Mouse (Mus musculus): ENCODE results near the gene Epdr1. TPM values are rescaled to one million over a fixed set of nuclear protein-coding genes. Genes with fewer than 3 reads are reported as not detected.

Epdr1 gene
- polyA plus RNA-seq (2014; fragmentation: Nextera tagmentation; extraction: Ambion mirVana) = 20.1 and 21.8 TPM in 2 replicates

DNA sequence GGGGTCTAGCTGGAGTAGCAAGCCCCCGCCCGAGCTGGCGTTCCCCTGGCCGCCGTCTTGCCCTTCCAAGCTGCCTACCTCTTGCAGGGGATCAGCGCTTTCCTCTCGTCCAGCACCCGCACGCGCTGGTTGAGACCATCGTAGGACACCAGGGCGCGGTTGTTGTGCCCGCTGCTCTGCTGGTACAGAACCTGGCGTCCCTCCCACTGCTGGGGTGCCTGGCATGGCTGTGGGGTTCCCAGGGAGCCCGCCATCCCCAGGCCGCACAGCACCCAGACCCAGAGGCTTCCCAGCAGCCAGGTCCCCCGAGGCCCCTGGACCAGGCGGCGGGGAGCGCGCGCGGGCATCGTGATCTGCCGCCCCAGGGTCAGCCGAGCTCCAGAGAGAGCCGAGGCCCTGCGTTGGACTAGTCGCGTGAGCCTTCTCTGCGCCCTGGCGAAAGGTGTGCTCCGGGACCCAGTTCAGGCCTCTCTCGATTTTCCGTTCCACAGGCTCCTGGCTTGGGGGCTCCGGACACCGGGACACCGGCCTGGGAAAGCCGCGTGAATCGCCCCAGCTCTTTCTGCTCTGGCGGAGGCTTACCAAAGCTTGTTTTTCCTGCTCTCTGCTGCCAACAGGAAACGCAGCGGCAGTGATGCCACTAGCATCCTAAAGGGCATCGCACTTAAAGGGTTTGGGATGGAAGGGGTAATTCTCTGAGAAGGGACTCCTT lies at the start of gene Epdr1:
TSS of gene Epdr1 (minus strand) at position 712 of the 712 bp plus-strand sequence.
- H3K4me1 ChIP-seq (ENCODE audit: insufficient read depth) = 0 out of 2 replicates have a peak, but pooled peaks cover 2% of the 10 kb centered on the region
- under 1% methylated on average over 46 of the region's 46 CpGs for WGBS
- H3K36me3 ChIP-seq (ENCODE audit: insufficient read depth) = no peaks in the 10 kb centered on the region
- H3K27ac ChIP-seq (ENCODE audit: low read depth) = peak within 1 kb of the TSS; percentile 48; the same call in 1 of the 2 replicates
- H3K4me2 ChIP-seq = peak within 1 kb of the TSS; percentile 96
- peak within 1 kb of the TSS; percentile 85 for H3K9ac ChIP-seq
- peak within 1 kb of the TSS; percentile 66 for H3K4me3 ChIP-seq (ENCODE audit: low read depth, low read length)
- peak; percentile 71 for TF ChIP-seq CTCF (IDR thresholded peaks at IDR 0.05; ENCODE audit: low read depth)
- H3K9me3 ChIP-seq (ENCODE audit: low read depth, low read length) = no peaks in the 10 kb centered on the region
- DNase-seq (peak; percentile 88), ATAC-seq (ENCODE audit: insufficient read depth) (peak; percentile 82)
- H3K27me3 ChIP-seq (ENCODE audit: insufficient read depth, low read length) = peaks cover 6% of the 10 kb centered on the region

DNA sequence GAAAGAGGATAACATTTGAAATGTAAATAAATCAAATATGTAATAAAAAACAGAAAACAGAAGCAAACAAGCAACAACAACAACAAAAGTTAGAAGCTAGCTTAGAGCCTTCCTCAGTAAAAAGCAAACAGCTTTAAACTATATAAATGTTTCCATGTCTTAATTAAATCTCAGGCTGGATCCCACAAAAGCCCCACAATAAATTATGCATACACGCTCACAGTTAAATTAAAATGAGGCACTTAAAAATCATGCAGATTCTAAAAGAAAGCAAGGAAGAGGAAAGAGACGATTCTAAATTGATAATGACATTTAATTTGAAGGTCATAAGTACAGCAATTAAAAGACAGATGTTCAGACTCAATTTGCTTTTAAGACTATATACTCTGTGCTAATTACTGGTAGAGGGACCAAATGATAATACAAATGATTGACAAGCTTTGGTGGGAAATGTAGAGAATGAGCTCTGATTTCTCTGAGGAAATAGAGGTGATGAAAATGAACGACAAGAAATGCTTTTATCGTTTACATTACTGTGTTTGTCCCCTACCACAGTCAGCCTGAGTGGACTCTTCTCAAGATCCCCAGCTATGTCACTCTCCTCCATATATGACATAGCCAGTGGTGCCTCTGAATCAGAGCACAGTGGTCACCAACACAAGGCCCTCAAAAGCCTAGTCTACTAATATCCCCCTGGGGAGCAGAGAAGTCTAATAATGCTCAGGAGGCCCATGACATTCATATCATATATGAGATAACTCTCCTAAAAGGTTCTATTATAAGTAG lies 48.8 kb upstream of the Epdr1 start:
- no peak overlapping the region for H3K4me2 ChIP-seq
- H3K4me1 ChIP-seq (ENCODE audit: insufficient read depth) = no peaks in the 10 kb centered on the region
- DNase-seq (no peak), ATAC-seq (ENCODE audit: insufficient read depth) (no peak)
- no peaks in the 10 kb centered on the region for H3K27me3 ChIP-seq (ENCODE audit: insufficient read depth, low read length)
- no peaks in the 10 kb centered on the region for H3K9me3 ChIP-seq (ENCODE audit: low read depth, low read length)
- 78% methylated on average over 4 of the region's 4 CpGs for WGBS
- no peak overlapping the region for H3K9ac ChIP-seq
- no peak overlapping the region for H3K4me3 ChIP-seq (ENCODE audit: low read depth, low read length)
- no peak for TF ChIP-seq CTCF (IDR thresholded peaks at IDR 0.05; ENCODE audit: low read depth)
- H3K36me3 ChIP-seq (ENCODE audit: insufficient read depth) = no peaks in the 10 kb centered on the region
- H3K27ac ChIP-seq (ENCODE audit: low read depth) = no peak overlapping the region

DNA sequence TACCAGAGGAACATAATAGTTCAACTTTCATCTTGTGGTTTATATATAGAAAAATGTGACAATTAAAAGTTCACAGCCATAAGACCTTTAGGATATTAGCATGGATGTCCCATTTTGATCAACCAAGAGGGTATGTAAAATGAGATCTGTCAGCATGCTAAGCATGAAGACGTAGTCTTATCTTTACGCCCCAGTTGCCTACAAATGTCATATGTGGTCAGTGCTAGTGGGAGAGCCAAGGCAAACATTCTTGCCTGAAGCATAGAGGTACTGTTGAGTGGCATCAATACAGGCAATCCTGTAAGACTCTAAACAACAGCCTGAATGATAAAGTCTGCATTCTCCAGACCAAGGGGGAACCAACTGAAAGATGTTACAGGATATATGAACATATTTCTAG lies 32.7 kb upstream of the Epdr1 start:
- Histone ChIP-seq H3K4me2 (no peak overlapping the region), H3K9ac (no peak overlapping the region), H3K27ac (ENCODE audit: low read depth) (no peak overlapping the region), H3K4me1 (ENCODE audit: insufficient read depth) (no peaks in the 10 kb centered on the region), H3K4me3 (ENCODE audit: low read depth, low read length) (no peak overlapping the region), H3K27me3 (ENCODE audit: insufficient read depth, low read length) (no peaks in the 10 kb centered on the region), H3K36me3 (ENCODE audit: insufficient read depth) (no peaks in the 10 kb centered on the region), H3K9me3 (ENCODE audit: low read depth, low read length) (no peaks in the 10 kb centered on the region)
- 84% methylated on average over 2 of the region's 2 CpGs for WGBS
- DNase-seq (no peak), ATAC-seq (ENCODE audit: insufficient read depth) (no peak)
- no peak for TF ChIP-seq CTCF (IDR thresholded peaks at IDR 0.05; ENCODE audit: low read depth)

DNA sequence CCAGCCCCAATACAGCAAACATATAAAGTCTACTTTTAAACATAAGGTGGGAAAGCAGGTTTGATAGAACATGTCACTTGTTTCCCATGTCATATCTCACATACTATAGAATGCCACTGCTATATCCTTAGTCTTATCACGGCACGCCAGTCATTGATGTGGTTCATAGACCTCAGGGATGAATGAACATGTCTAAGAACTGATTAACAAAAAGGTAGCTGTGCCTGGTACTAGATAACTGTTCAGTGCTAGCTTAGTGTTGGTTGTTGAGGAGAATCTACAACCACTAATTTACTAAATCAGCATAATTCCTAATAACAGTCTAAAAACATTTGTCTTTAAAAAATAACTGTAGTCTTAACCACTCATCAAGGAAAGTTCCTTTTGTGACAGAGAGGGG lies 30.1 kb upstream of the Epdr1 start:
- Histone ChIP-seq H3K4me3 (ENCODE audit: low read depth, low read length) (no peak overlapping the region), H3K4me2 (no peak overlapping the region), H3K9ac (no peak overlapping the region), H3K27me3 (ENCODE audit: insufficient read depth, low read length) (no peaks in the 10 kb centered on the region), H3K27ac (ENCODE audit: low read depth) (no peak overlapping the region), H3K4me1 (ENCODE audit: insufficient read depth) (no peaks in the 10 kb centered on the region), H3K36me3 (ENCODE audit: insufficient read depth) (no peaks in the 10 kb centered on the region), H3K9me3 (ENCODE audit: low read depth, low read length) (no peaks in the 10 kb centered on the region)
- no peak for TF ChIP-seq CTCF (IDR thresholded peaks at IDR 0.05; ENCODE audit: low read depth)
- ATAC-seq (ENCODE audit: insufficient read depth) (no peak), DNase-seq (no peak)
- WGBS = 92% methylated on average over 2 of the region's 2 CpGs

DNA sequence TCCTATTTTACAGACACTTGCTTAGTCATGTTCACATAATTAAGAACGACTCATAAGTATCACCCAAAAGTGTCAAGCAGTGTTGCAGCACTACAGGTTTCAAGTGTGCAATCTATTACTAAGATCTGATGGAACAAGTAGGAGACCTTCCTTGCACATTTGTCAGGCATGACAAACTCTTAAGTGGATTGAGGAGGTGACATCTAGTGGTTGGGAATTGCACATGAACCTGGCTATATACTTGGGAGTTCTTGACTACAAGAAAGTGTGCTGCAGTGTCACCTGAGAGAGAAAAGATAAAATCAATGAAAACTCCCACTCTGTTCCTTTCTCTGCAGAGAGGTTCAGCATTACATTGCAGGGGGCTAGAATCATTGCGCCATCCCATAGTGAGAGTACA lies 24.5 kb upstream of the Epdr1 start:
- H3K4me1 ChIP-seq (ENCODE audit: insufficient read depth) = no peaks in the 10 kb centered on the region
- no peaks in the 10 kb centered on the region for H3K9me3 ChIP-seq (ENCODE audit: low read depth, low read length)
- DNase-seq (no peak), ATAC-seq (ENCODE audit: insufficient read depth) (no peak)
- TF ChIP-seq CTCF (IDR thresholded peaks at IDR 0.05; ENCODE audit: low read depth) = peak; percentile 21
- H3K9ac ChIP-seq = no peak overlapping the region
- H3K4me3 ChIP-seq (ENCODE audit: low read depth, low read length) = no peak overlapping the region
- H3K27ac ChIP-seq (ENCODE audit: low read depth) = no peak overlapping the region
- WGBS = 78% methylated on average over 2 of the region's 2 CpGs
- H3K4me2 ChIP-seq = no peak overlapping the region
- no peaks in the 10 kb centered on the region for H3K36me3 ChIP-seq (ENCODE audit: insufficient read depth)
- no peaks in the 10 kb centered on the region for H3K27me3 ChIP-seq (ENCODE audit: insufficient read depth, low read length)

DNA sequence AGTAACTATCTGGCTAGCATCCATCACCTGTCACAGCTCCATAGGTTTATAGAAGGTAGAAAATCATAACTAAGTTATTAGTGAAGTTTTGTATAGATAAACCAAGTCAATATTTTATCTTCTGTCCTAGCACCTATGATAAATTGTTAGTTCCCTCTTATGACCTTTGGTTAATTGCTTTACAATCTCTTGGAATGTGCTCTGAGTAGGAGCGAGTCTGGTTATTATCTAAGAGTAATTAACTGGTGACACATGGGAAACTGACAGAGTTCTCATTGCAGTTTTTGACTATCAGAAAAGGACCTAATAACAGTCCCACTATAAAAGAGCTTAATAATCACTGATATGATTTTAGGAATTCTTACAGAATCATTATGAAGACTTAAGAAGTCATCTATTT lies 23.8 kb upstream of the Epdr1 start:
- ATAC-seq (ENCODE audit: insufficient read depth) (no peak), DNase-seq (no peak)
- TF ChIP-seq CTCF (IDR thresholded peaks at IDR 0.05; ENCODE audit: low read depth) = no peak
- H3K4me1 ChIP-seq (ENCODE audit: insufficient read depth) = no peaks in the 10 kb centered on the region
- H3K4me2 ChIP-seq = no peak overlapping the region
- H3K4me3 ChIP-seq (ENCODE audit: low read depth, low read length) = no peak overlapping the region
- H3K9me3 ChIP-seq (ENCODE audit: low read depth, low read length) = no peaks in the 10 kb centered on the region
- 29% methylated on average over 1 of the region's 1 CpGs for WGBS
- no peaks in the 10 kb centered on the region for H3K27me3 ChIP-seq (ENCODE audit: insufficient read depth, low read length)
- H3K27ac ChIP-seq (ENCODE audit: low read depth) = no peak overlapping the region
- H3K36me3 ChIP-seq (ENCODE audit: insufficient read depth) = no peaks in the 10 kb centered on the region
- no peak overlapping the region for H3K9ac ChIP-seq

DNA sequence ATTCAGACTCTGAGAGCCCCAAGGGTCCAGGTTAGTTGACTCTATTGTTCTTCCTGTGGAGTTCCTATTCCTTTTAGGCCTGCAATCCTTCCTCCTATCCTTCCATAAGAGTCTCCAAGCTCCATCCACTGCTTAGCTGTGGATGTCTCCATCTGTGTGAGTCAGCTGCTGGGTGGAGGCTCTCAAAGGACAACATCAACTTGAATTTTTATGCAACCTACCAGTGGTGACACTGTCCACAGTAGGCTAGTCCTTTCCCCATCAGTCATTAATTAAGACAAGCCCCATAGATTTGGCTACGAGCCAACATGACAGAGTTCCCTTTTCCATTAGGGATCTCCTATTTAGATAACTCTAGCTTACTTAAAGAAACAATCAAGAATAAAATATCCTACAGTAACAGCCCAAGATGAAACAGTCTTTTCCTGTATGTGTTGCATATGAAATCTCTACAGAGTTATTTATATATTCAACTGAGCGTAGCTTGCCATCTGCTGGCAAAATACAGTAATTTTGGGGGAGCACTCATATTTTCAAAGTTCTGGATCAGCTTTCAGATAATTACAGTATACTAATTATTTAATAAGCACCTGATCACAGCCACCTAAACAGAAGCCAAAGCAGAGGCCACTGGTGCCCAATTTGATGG lies 20.6 kb upstream of the Epdr1 start:
- Histone ChIP-seq H3K27ac (ENCODE audit: low read depth) (no peak overlapping the region), H3K27me3 (ENCODE audit: insufficient read depth, low read length) (no peaks in the 10 kb centered on the region), H3K9me3 (ENCODE audit: low read depth, low read length) (no peaks in the 10 kb centered on the region), H3K36me3 (ENCODE audit: insufficient read depth) (no peaks in the 10 kb centered on the region), H3K4me3 (ENCODE audit: low read depth, low read length) (no peak overlapping the region), H3K4me2 (no peak overlapping the region), H3K9ac (no peak overlapping the region), H3K4me1 (ENCODE audit: insufficient read depth) (no peaks in the 10 kb centered on the region)
- peak; percentile 65 for DNase-seq
- ATAC-seq (ENCODE audit: insufficient read depth) = no peak
- peak; percentile 41 for TF ChIP-seq CTCF (IDR thresholded peaks at IDR 0.05; ENCODE audit: low read depth)
- WGBS = 58% methylated on average over 2 of the region's 2 CpGs
